Mouse (Mus musculus) spleen, postnatal 36 days (tissue): Measurements from ENCODE around the gene Cbfa2t3.

Experiments used
- DNase-seq, 2 experiments: peaks; one replicate each; pipeline ENCODE4 v3.0.0; 2022; ENCODE audit warnings: low spot score in 2 of 2, mixed read lengths in 1 of 2

Cbfa2t3 gene

DNA sequence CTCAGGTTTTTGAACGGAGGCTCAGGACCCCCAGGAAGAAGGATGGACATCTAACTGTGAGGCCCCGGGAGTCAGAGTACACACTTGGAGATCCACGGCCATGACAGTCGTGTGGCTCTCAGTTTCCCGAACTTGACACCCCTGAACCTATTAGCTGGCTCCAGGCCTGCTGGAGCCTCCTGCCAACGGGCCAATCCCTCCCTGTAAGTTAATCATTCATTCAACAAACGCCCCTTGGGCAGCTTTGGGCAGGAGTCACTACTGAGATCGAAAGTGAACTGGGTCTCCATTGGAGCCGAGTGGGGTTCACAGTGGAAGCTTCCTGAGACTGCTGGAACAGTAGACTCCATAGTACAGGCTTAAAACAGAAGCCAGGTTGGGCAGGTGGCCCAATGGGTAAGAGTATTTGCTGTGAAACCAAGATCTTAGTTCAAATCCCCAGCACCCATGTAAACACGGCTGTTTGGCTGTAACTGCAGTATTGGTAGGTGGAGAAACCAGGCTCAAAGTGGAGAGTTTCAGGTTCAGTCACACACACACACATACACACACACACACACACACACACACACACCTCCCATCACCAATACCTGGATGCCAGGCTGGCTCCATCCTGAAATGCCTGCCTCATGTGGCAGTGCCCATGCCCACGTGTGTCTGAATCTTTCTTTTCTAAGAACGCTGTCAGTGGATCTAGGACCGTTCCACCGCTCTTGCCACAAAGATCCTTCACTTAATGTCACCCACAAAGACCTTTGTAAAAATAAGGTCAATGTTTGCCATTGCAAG, 20.0 kb upstream of the Cbfa2t3 start:
- DNase-seq = no peak

GRCm38 (mm10) chr8:122717869-122718509, 19.1 kb upstream of the Cbfa2t3 start:
- DNase-seq = no peak

DNA sequence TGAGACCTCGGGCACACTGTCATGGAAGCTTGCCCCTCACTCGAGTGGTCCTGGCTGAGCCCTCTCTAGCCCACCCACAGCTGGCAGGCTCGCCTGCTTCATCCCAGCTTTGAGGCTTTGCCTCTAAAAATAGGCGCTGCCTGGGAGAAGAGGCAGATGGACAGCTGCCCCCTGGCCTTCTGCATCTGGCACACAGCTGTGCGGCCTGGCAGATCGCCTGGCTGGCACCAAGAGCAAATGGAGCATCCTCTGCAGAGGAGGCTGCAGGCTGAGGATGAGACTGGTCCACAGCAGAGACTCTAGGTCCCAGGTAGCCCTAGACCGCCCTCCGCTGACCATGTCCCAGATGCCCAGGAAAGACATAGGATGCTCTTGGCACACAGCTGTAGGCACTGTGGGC, 17.7 kb upstream of the Cbfa2t3 start:
- no peak for DNase-seq

DNA sequence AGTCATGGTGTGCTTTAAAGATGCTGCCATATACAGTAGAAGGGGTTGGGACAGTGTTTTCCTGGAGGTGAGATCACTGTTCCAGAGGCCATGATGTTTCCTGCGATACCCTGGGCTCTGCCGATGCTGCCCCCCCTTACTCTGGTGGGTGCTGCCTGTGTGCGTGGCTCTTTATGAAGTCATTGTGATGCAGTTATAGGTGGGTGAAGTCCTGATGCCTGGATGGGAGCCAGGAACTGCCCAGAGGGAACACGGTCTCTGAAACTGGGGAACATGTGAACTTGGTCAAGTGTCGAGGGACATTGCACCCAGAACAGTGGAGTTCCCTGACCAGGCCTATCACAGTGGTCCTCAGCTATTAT, 14.2 kb upstream of the Cbfa2t3 start:
- no peak for DNase-seq

GRCm38 (mm10) chr8:122712411-122713156, 13.7 kb upstream of the Cbfa2t3 start:
- no peak for DNase-seq

GRCm38 (mm10) chr8:122711891-122712365, 13.0 kb upstream of the Cbfa2t3 start:
- DNase-seq = peak in 1 of 2 experiments; percentile 29

- DNase-seq = no peak
These were observed 12.6 kb upstream of the Cbfa2t3 start for GRCm38 (mm10) chr8:122711480-122711879.

DNA sequence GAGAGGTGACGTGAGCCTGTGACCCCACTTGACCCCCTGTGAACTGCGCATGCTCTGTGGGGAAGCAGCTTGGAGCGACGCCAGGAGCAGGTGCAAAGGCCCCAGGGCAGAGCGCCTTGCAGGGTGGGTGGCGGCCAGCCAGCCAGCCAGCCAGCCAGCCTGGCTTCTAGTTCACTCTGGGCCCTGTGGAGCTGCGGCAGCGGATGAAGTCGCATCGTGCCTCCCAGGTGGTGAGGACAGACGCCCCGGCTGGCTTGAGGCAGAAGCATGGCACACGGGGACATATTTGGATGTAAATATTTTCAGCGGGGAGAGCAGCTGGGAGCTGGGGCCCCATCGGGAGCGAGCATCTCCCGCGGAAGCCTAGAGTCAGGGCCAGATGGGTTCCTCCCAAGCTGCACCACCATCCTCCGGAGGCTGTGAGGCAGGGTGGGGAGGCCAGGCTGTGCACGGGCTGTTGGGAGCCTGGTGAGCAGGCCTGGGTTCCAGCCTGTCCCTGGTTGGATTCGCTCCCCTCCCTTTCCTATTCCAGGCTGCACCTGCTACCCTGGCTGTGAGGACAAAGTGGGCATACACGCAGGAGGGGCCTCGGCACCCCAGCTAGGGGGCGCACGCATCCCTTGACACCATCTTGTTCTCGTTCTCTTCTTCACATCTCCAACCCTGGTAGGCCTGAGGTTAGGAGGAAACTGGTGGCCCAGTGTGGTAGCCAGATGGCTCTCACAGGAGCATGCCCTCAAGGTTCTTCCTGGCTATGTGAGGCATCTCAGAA, 10.6 kb upstream of the Cbfa2t3 start:
- peak in 1 of 2 experiments; percentile 39 for DNase-seq

DNA sequence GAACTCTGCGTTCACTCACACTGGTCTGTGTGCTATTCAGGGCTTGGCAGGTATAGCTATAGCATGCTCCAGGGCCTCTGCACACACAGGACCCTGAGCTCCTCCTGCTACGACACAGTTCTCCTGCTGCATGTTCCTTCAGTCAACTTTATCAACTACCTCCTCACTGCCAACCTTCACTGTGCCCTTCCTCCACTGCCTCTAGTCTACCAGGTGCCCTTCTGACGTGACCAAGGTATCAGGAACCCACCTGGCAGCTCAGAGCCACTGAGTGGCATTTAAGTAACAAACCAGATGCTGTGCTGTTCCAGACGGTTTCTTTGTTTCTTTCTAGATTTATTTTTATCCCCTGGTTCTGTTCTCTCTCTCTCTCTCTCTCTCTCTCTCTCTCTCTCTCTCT, 8.3 kb upstream of the Cbfa2t3 start:
- no peak for DNase-seq

GRCm38 (mm10) chr8:122705901-122706561, 7.1 kb upstream of the Cbfa2t3 start:
- no peak for DNase-seq

DNA sequence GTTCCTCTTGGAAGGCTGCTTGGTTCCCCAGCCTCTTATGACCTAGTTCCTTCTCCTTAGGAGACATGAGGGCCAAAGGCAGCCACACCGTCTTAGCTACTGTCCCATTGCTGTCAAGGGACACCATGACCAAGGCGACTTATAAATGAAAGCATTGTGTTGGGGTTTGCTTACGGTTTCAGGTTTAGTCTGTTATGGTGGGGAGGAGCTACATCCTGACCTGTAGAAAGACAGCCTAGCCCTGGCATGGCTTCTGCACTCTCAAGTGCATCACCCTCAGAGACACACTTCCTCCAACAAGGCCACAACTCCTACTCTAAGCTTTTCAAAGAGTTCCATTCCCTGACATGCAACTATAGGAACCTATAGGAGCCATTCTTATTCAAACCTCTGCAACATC, 5.7 kb upstream of the Cbfa2t3 start:
- peak; percentile 38 to 53 for DNase-seq

GRCm38 (mm10) chr8:122702957-122703356, 4.0 kb upstream of the Cbfa2t3 start:
- DNase-seq = no peak

DNA sequence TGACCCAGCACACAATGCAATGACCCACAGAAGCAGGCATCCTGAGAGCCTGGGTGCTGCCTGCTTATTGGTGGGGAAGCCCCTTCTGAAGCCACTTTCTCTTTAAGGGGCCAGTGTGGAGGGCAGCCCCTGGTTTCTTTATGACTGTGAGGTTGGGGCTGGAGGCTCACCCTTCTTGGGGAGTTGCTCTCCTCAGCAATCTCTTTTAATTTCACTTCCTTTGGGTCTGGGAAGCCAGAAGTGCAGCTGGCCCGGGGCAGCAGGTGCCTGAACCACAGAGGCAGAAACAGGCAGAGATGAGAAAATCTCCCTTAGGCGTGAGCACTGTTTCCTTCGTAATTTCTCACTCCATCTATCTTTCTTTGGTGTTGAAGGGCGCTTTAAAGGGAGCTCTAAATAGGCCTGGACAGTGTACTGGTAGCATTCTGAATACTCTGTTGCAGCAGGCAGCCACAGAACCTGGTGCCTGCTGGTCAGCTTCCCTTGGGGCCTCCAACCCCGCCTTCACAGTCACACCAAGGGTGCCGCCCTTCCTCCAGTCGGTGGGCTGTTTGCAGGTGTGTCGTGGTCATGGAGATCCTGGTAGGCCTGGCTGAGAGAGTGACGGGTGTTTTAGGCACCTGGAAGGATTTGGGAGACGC, 3.5 kb upstream of the Cbfa2t3 start:
- peak; percentile 83 to 84 for DNase-seq

- peak; percentile 79 to 80 for DNase-seq
These were observed 2.7 kb upstream of the Cbfa2t3 start for GRCm38 (mm10) chr8:122701441-122702185.

- DNase-seq = peak; percentile 92 to 93
These were observed 1.7 kb upstream of the Cbfa2t3 start for GRCm38 (mm10) chr8:122700628-122701027.

GRCm38 (mm10) chr8:122698254-122698768, 598 bp downstream of the Cbfa2t3 start:
- DNase-seq = peak; percentile 64 to 66

DNA sequence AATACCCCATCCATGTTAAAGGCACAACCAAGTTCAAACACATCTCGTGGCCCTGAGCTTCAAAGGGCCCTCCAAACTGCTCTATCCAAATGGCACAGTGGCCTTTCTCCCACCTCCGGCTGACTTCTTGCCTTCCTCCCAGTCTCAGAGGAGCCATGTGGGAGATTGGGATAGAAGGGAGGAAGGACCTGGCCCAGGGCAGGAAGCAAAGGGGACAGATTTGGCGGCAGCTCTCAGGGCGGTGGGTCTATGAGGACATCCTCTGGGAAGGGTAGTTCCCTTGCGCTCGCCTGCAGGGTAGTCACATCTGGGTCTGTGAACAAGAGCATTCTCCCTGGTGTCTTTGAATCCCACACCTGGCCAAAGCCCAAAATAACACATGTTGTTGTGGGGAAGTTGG, 1.3 kb downstream of the Cbfa2t3 start:
- no peak for DNase-seq

DNA sequence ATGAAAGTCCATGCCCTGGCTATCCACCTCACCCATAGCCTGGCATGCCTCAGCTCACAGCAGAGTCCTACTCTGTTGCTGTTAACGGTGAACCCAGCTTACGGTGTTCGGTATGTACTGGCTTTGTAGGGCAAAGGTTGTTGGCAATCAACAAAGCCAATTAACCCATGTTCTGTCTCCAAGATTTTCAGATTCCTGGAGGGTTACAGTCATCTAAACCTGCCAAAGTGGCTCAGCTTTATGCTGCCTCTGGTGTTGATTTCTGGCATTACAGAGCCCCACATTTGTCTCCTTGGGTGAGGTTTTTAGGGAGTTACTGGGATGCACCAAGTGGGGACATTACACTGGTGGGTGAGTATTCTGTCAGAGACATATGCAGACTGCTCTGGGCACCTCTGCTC, 1.7 kb downstream of the Cbfa2t3 start:
- DNase-seq = no peak

GRCm38 (mm10) chr8:122695438-122696042, 3.4 kb downstream of the Cbfa2t3 start:
- no peak for DNase-seq
